Mouse (Mus musculus) E14TG2a.4 (cell line): Measurements from ENCODE around the gene Klf3.

Experiments used
- CTCF ChIP-seq: conservative IDR thresholded peaks from 2 replicates; pipeline ENCODE4 v1.5.1; 2014; ENCODE audit warnings: low read length
- NANOG ChIP-seq: IDR thresholded peaks from 2 replicates; pipeline ENCODE4 v1.6.1; 2014; ENCODE audit warnings: borderline replicate concordance, low read length, mixed read lengths
- POU5F1 ChIP-seq: IDR thresholded peaks from 2 replicates; pipeline ENCODE4 v1.6.1; 2014; ENCODE audit warnings: low read length, borderline replicate concordance

GRCm38 (mm10) chr5:64778211-64778610, 25.0 kb upstream of the Klf3 start:
- no peak for TF ChIP-seq CTCF
- TF ChIP-seq NANOG: no peak
- no peak for TF ChIP-seq POU5F1
